Mouse (Mus musculus) testis, postnatal 10 days (tissue): Measurements from ENCODE around the gene Snap29.
A peak's percentile ranks its signal among the peaks of the same experiment; 100 is the strongest.

ENCODE experiments used
- DNase-seq: peaks from one replicate; pipeline ENCODE4 v3.0.0; 2021; ENCODE audit warnings: low spot score

The Snap29 gene

DNA sequence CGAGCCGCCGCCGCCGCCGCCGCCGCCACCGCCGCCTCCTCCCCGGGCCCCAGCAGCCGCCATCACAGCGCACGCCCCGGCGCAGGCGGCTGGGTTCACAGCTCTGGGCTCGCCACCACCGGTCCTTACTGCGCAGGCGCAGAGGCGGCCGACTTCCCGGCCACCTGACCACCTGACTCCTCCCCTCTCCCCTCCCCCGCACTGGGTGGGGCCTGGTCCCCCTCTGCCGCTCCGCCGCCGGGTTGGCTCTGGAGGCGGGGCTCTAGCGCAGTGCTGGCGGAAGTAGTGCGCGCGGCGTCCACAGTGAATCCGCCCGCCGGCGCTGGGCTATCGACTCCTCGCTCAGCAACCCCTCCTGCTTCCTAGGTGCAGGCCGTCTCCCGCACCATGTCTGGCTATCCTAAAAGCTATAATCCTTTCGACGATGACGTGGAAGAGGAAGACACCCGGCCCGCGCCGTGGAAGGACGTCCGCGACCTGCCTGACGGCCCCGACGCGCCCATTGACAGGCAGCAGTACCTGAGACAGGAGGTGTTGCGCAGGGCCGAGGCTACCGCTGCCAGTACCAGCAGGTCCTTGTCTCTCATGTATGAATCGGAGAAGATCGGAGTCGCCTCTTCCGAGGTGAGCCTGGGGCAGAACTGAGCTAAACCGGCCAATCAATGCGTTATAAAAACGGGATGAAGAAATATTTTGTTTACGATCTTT is at the start of gene Snap29, which contains the start of gene Pi4ka:
Gene Snap29 (plus strand): TSS at position 251 of the 708 bp plus-strand sequence.
Gene Pi4ka (minus strand): TSS at position 579 of the 708 bp plus-strand sequence.
- peak; percentile 100 for DNase-seq

- no peak for DNase-seq
Measured at GRCm38 (mm10) chr16:17356031-17356430, 49.8 kb upstream of the Snap29 start.

DNA sequence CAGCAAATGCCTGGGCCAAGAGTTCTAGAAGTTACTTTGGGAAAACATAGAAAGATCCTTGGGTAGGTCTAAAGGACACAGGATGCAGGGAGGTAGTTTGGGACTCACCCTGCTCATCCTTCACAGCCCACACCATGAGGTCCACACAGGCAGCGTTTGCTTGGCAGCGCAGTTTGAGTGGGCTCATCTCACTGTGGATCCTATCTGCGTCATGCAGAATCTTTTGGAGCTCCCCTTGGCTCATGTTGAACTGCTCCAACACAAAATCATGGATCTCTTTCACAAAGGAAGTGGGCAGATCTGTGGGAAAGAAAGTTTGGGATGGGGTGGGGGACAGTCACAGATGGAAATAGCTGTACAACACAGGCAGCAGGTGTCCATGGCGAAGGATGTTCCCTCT is 47.0 kb upstream of the Snap29 start:
- DNase-seq: no peak

DNA sequence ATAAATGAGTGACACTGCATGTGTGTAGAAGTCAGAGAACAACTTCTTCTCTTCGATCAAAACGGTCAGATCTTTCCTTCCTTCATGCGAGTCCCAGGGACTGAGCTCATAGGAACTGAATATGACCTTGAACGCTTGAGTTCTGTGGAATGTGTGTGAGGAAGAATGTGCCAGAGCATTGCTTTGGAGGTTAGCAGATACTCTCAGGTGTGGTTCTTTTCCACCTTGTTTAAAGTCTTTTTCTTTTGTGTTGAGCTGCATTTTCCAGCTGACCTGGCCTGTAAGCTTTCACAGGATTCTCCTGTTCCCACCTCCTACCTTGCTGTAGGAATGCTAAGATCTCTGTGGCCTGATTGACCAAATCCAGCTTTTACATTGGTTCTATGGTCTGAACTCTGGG is 23.5 kb upstream of the Snap29 start:
- DNase-seq: no peak

GRCm38 (mm10) chr16:17383594-17384326 is 22.0 kb upstream of the Snap29 start:
- DNase-seq: no peak

DNA sequence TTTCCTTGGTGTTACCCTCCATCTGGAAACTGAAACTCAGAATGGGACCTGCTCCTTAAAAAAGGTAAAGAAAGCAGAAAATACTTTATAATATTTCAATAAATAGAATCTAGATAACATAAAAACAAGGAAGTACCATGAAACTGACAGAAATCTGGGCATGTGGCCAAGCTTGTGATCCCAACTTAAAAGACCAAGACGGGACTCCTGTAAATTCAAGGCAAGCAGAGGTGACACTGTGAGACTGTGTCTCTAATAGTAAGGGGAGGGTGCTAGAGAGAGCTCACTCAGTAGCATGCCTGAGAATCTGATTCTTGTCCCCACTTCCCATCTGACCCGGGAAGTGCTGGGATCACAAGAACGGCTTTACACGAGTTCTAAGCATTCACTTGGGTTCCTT is 13.0 kb upstream of the Snap29 start:
- DNase-seq: no peak

DNA sequence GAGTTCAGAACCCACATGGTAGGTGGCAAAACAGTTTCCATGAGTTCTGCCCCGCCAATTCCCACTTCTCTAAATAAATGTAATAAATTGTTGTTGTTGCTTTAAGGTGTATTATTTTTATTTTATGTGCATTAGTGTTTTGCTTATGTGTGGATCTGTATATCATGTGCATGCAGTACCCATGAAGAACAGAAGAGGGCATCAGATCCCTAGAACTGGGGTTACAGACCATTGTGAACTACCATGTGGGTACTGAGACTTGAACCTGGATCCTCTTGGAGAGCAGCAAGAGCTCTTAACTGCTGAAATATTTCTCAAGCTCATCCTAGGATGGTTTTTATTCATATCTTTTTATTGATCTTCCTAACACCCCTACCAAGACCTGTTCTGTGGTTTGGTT is 2.9 kb upstream of the Snap29 start:
- no peak for DNase-seq

DNA sequence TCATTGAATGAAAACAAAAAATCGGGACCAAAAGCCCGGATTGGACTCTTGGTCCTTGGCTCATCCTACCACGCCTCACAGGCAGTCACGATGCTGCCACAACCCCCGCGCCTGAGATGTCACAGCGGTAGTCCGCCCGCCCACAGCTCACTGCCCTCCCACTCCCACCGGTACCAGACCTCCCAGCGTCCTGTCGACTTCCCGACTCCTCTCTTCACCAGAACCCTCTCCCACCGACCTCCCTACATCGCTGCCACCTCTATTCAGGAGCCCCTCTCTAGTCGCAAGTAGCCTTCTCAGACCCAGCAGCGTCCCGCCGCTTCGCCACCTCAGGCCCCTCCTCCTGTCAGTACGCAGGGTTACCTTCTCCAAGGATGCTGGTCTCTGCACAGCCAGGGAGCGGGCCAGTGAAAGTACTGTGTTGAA is 502 bp upstream of the Snap29 start:
- peak; percentile 81 for DNase-seq

- DNase-seq: no peak
Measured at GRCm38 (mm10) chr16:17406512-17407231, 886 bp downstream of the Snap29 start.

- DNase-seq: no peak
Measured at GRCm38 (mm10) chr16:17409046-17409445, 3.3 kb downstream of the Snap29 start.

- no peak for DNase-seq
Measured at GRCm38 (mm10) chr16:17410209-17410608, 4.4 kb downstream of the Snap29 start.

GRCm38 (mm10) chr16:17423021-17423420 is 17.2 kb downstream of the Snap29 start:
- no peak for DNase-seq

GRCm38 (mm10) chr16:17432576-17432975 is 26.8 kb downstream of the Snap29 start:
- no peak for DNase-seq

DNA sequence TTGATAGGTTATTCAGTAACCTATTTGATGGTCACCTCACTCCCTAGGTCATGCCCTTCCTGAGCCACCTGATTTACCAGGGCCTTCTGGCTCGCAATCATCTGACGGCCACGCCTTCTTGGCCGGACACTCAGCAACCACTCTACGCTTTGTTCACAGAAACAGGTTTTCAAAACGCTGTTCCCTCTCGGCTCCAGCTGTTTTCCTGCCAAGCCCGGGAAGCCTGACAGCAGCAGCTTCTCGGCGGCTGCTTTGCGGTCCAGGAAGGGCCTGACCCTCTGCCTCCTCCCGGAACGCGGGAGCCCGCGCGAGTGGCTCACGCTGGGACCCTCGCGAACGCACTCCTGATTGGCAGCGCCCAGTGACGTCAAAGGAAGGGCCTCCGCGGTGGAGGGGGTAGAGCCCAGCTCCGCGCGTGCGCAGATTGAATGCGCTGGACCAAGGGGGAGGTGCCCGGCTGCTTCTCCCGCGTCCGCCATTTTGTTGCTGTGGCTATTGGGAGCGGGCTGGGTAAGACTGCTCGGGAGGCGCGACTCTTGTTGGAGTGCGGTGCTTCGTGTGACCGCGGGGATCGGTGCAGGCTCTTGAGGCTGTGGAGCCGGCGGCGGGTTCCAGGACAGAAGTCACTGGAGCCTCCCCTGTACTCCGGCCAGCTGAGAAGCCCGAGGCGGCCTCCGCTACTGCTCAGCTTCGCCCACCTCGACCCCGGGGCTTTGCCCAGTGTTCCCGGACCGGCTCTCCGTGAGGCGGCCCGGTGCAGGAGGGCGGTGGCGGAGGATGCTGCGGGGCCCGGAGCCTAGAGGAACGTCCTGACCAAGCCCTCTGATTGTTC is 46.0 kb downstream of the Snap29 start, which contains the start of gene Crkl:
Gene Crkl (plus strand): TSS at position 447 of the 832 bp plus-strand sequence.
- peak; percentile 98 for DNase-seq

- no peak for DNase-seq
Measured at GRCm38 (mm10) chr16:17452373-17452715, 46.6 kb downstream of the Snap29 start.

DNA sequence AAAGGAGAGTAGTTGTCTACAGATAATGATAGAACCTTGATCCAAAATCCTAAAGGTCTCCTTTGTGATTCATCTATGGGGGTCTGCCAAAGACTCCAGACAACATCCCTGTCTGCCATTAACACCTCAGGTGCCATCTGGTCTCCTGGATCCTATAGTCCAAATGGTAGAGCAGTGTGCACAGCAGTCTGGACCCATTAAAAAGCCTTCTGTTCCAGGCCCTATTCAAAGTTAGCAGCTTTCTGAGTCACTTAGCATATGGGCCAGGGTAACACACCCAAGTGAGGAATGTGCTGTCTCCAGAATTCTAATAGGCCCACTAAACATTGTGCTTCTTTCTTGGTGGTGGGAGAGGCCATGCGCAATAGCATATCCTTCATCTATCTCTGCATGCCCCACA is 51.1 kb downstream of the Snap29 start:
- DNase-seq: no peak

- DNase-seq: no peak
Measured at GRCm38 (mm10) chr16:17460254-17460653, 54.5 kb downstream of the Snap29 start.

DNA sequence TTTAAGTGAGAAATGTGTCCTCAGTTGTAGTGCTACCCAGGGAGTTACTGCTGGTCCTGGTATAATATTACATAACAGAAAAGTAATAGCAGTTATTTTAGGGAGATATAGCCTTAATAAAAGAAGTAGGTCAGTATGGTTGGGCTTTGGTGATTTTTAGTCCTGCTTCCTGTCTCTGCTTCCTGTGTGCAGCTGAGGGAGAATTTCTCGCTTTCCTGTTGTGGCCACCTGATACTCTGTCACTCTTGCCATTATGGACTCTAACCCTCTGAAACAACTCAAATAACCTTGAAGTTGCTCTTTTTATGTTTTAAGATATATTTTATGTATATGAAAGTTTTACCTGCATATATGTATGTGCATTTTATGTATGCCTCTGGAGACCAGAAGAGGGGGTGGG is 55.8 kb downstream of the Snap29 start:
- DNase-seq: no peak

DNA sequence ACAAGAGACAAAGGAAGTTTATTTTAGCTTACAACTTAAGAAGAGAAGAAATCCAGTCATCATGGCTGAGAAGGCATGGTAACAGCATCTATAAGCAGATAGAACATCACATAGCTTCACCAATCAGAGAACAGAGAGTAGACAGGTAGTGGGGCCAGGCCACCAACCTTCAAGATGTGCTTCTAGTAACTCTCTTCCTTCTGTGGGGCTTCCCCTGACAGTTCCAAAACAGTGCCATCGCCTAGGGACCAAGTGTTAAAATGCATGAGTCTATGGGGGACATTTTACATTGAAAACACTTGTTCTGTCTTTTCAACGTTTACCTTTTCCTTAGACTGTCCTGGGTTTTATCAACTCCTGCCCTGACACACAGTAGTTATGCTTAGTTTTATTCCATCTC is 57.4 kb downstream of the Snap29 start:
- no peak for DNase-seq

GRCm38 (mm10) chr16:17466875-17467663 is 61.3 kb downstream of the Snap29 start:
- DNase-seq: no peak

DNA sequence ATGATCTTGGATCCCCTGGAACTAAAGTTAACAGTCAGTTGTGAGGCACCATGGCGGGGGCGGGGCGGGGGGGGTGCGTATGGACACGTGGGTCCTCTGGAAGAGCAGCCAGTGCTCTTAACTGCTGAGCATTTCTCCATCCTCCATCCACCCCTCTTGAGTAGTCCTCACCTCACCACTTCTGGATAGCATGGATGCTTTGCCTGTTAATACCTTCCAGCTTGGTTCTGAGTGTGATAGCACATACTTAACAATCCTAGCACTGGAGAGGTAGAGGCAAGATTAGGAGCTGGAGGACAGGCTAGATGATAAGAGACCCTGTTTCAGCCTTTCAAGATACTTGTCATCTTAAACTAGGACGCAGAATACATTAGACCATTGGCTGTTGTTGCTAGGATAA is 66.7 kb downstream of the Snap29 start:
- DNase-seq: no peak
